ENCODE assay signal across 8 mouse cellular contexts in genomic region chr8:121113261-121113660, GRCm38 (mm10). TPM values are rescaled to one million over a fixed set of nuclear protein-coding genes. Genes with fewer than 3 reads are reported as not detected.
DNase-seq lines count a peak whose midpoint lies in the region; ATAC-seq lines count a peak whose summit lies in the region.

No protein-coding gene starts in this region.

- WGBS in heart, embryonic 13.5 days = 2% methylated on average over 21 of the region's 21 CpGs
- WGBS in liver, embryonic 15.5 days (ENCODE audit: insufficient replicate concordance) = under 1% methylated on average over 21 of the region's 21 CpGs
- under 1% methylated on average over 21 of the region's 21 CpGs for WGBS in neural tube, embryonic 13.5 days

- H3K4me2 ChIP-seq in heart, embryonic 13.5 days = peak overlapping the region; percentile 53
- H3K4me2 ChIP-seq in liver, embryonic 15.5 days = no peak overlapping the region; the same call in 1 of the 2 replicates
- peak overlapping the region; percentile 24; the same call in 1 of the 2 replicates for H3K4me2 ChIP-seq in neural tube, embryonic 13.5 days

- H3K27ac ChIP-seq in heart, embryonic 13.5 days (replicated peaks) = no peak overlapping the region
- H3K27ac ChIP-seq in liver, embryonic 15.5 days (replicated peaks) = no peak overlapping the region
- H3K27ac ChIP-seq in neural tube, embryonic 13.5 days (replicated peaks) = no peak overlapping the region

- no peaks in the 10 kb centered on the region for H3K9me3 ChIP-seq in heart, embryonic 13.5 days
- no peaks in the 10 kb centered on the region for H3K9me3 ChIP-seq in liver, embryonic 15.5 days (replicated peaks)
- no peaks in the 10 kb centered on the region for H3K9me3 ChIP-seq in neural tube, embryonic 13.5 days

- no peaks in the 10 kb centered on the region for H3K36me3 ChIP-seq in heart, embryonic 13.5 days
- H3K36me3 ChIP-seq in liver, embryonic 15.5 days (replicated peaks) = no peaks in the 10 kb centered on the region
- H3K36me3 ChIP-seq in neural tube, embryonic 13.5 days = no peaks in the 10 kb centered on the region

- ATAC-seq in heart, embryonic 13.5 days (ENCODE audit: extremely low read depth, insufficient number of reproducible peaks, low FRiP score, low TSS enrichment) = no peak
- peak; percentile 31; the same call in 1 of the 2 replicates for ATAC-seq in liver, embryonic 15.5 days (ENCODE audit: insufficient read depth)
- ATAC-seq in neural tube, embryonic 13.5 days (ENCODE audit: low read depth) = 0 out of 2 replicates have a peak, but pooled peaks have one; percentile 15

- peak overlapping the region; percentile 10 for H3K4me3 ChIP-seq in heart, embryonic 13.5 days
- no peak overlapping the region for H3K4me3 ChIP-seq in liver, embryonic 15.5 days (replicated peaks)
- no peak overlapping the region for H3K4me3 ChIP-seq in neural tube, embryonic 13.5 days

- H3K4me1 ChIP-seq in heart, embryonic 13.5 days = peaks cover 39% of the 10 kb centered on the region
- peaks cover 16% of the 10 kb centered on the region for H3K4me1 ChIP-seq in liver, embryonic 15.5 days (replicated peaks)
- peaks cover 23% of the 10 kb centered on the region for H3K4me1 ChIP-seq in neural tube, embryonic 13.5 days (replicated peaks)

- H3K9ac ChIP-seq in heart, embryonic 13.5 days = no peak overlapping the region; the same call in 1 of the 2 replicates
- no peak overlapping the region for H3K9ac ChIP-seq in liver, embryonic 15.5 days
- no peak overlapping the region for H3K9ac ChIP-seq in neural tube, embryonic 13.5 days

- DNase-seq in CD8-positive naive resting alpha-beta T cell, adult 2 months (ENCODE audit: low read depth in 2 of 2, low spot score in 2 of 2) = peak; percentile 96 to 98
- DNase-seq in brain, embryonic 18.5 days (ENCODE audit: low read depth, low spot score) = peak; percentile 81
- DNase-seq in fibroblast of lung, adult 2 months (ENCODE audit: low read depth) = peak; percentile 74
- peak; percentile 96 to 98 for DNase-seq in kidney, postnatal 4 days
- peak; percentile 73 for DNase-seq in telencephalon, adult 2 months (ENCODE audit: low read depth, low spot score)

- H3K27me3 ChIP-seq in heart, embryonic 13.5 days (replicated peaks) = peaks cover 63% of the 10 kb centered on the region
- peaks cover 74% of the 10 kb centered on the region for H3K27me3 ChIP-seq in liver, embryonic 15.5 days
- peaks cover 78% of the 10 kb centered on the region for H3K27me3 ChIP-seq in neural tube, embryonic 13.5 days

RNA-seq across cellular contexts. Expression of gene Foxc2, which starts 2.7 kb away (rescaled TPM):
- polyA plus RNA-seq in heart, embryonic 13.5 days (2015; fragmentation: Nextera tagmentation; extraction: Ambion mirVana) = 6.8 and 7.4 TPM in 2 replicates
- not detected in 2 replicates for polyA plus RNA-seq in liver, embryonic 15.5 days (2015; fragmentation: Nextera tagmentation; extraction: Ambion mirVana)
- polyA plus RNA-seq in neural tube, embryonic 13.5 days (2015; fragmentation: Nextera tagmentation; extraction: Ambion mirVana) = 6.5 and 7.6 TPM in 2 replicates

RNA-seq across cellular contexts. Expression of gene Mthfsd, which starts 5.1 kb away (rescaled TPM):
- polyA plus RNA-seq in heart, embryonic 13.5 days (2015; fragmentation: Nextera tagmentation; extraction: Ambion mirVana) = 35.3 and 42.8 TPM in 2 replicates
- 19.3 and 19.8 TPM in 2 replicates for polyA plus RNA-seq in liver, embryonic 15.5 days (2015; fragmentation: Nextera tagmentation; extraction: Ambion mirVana)
- polyA plus RNA-seq in neural tube, embryonic 13.5 days (2015; fragmentation: Nextera tagmentation; extraction: Ambion mirVana) = 50.6 and 53.8 TPM in 2 replicates

RNA-seq across cellular contexts. Expression of gene Foxl1, which starts 14.5 kb away (rescaled TPM):
- polyA plus RNA-seq in heart, embryonic 13.5 days (2015; fragmentation: Nextera tagmentation; extraction: Ambion mirVana) = 0.52 and 0.64 TPM in 2 replicates
- 0.09 and 0.12 TPM in 2 replicates for polyA plus RNA-seq in liver, embryonic 15.5 days (2015; fragmentation: Nextera tagmentation; extraction: Ambion mirVana)
- polyA plus RNA-seq in neural tube, embryonic 13.5 days (2015; fragmentation: Nextera tagmentation; extraction: Ambion mirVana) = 0.70 and 0.84 TPM in 2 replicates

RNA-seq across cellular contexts. Expression of gene Foxf1, which starts 29.1 kb away (rescaled TPM):
- 7.7 and 9.5 TPM in 2 replicates for polyA plus RNA-seq in heart, embryonic 13.5 days (2015; fragmentation: Nextera tagmentation; extraction: Ambion mirVana)
- 2.8 and 3.0 TPM in 2 replicates for polyA plus RNA-seq in liver, embryonic 15.5 days (2015; fragmentation: Nextera tagmentation; extraction: Ambion mirVana)
- polyA plus RNA-seq in neural tube, embryonic 13.5 days (2015; fragmentation: Nextera tagmentation; extraction: Ambion mirVana) = 1.2 and 2.1 TPM in 2 replicates
